Mouse (Mus musculus) stomach, embryonic 15.5 days (tissue): ENCODE measurements around the gene Rpl14. TPM values are rescaled to one million over a fixed set of nuclear protein-coding genes. Genes with fewer than 3 reads are reported as not detected.
A peak's percentile ranks its signal among the peaks of the same experiment; 100 is the strongest.

Source experiments
- ATAC-seq: fragments of 200-750 bp; cut with Nextera tagmentation; 2 replicates; pipeline ENCODE4 v1.8.0; 2017; ENCODE audit warnings: low read depth, moderate number of reproducible peaks, moderate TSS enrichment; ENCODE audit not compliant: insufficient read depth, low FRiP score
- H3K27ac ChIP-seq: fragments of 300-500 bp; sonication (generic); 2 replicates; pipeline ENCODE4 v1.5.1; 2015; ENCODE audit warnings: mild to moderate bottlenecking, inconsistent platforms
- H3K27me3 ChIP-seq: fragments of 300-500 bp; sonication (generic); replicated peaks from 2 replicates; pipeline ENCODE4 v1.6.1; 2015; ENCODE audit warnings: inconsistent platforms
- H3K36me3 ChIP-seq: fragments of 300-500 bp; sonication (generic); 2 replicates; pipeline ENCODE4 v1.6.1; 2015; ENCODE audit warnings: inconsistent platforms
- H3K4me1 ChIP-seq: fragments of 300-500 bp; sonication (generic); 2 replicates; pipeline ENCODE4 v1.6.1; 2015; ENCODE audit warnings: inconsistent platforms
- H3K4me2 ChIP-seq: fragments of 300-500 bp; sonication (generic); 2 replicates; pipeline ENCODE4 v1.6.1; 2015; ENCODE audit warnings: mild to moderate bottlenecking, inconsistent platforms
- H3K4me3 ChIP-seq: fragments of 300-500 bp; sonication (generic); replicated peaks from 2 replicates; pipeline ENCODE4 v1.5.1; 2015; ENCODE audit warnings: inconsistent platforms
- H3K9ac ChIP-seq: fragments of 300-500 bp; sonication (generic); 2 replicates; pipeline ENCODE4 v1.6.1; 2015; ENCODE audit warnings: inconsistent platforms
- H3K9me3 ChIP-seq: fragments of 300-500 bp; sonication (generic); 2 replicates; pipeline ENCODE4 v1.6.1; 2016; ENCODE audit warnings: inconsistent platforms
- WGBS: fragments of 180-500 bp; shearing (Covaris S2); methylation state at CpG from one replicate; pipeline ENCODE4 v1.1.7; 2015; 5-methylcytosine and 5-hydroxymethylcytosine counted together
- polyA plus RNA-seq: library from polyadenylated mRNA; unstranded; fragments of >200 nt; fragmentation: Nextera tagmentation; extraction: Ambion mirVana; gene quantifications from 2 replicates; pipeline ENCODE4 v1.2.1, GENCODE M21; 2015

Gene Rpl14
- polyA plus RNA-seq, 1 experiment from 2014 or later: 694 TPM

DNA sequence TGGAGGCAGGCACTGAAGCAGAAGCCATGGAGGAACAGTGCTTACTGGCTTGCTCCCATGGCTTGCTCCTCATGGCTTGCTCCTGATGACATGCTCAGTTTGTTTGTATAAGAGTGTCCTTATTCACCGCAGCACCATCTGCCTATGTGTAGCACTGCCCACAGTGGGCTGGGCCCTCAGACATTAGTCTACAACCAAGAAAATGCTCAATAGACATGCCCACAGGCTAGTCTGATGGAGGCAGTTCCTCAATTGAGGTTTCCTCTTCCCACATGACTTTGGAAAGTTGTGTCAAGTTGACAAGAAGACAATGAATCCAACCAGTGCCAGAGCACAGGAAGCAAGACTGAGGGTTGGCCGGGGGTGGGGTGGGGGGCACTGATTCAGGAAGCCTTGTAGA is 25.2 kb upstream of the Rpl14 start:
- ATAC-seq: no peak
- Histone ChIP-seq H3K9ac (no peak overlapping the region), H3K4me2 (no peak overlapping the region), H3K27ac (peak overlapping the region; percentile 90; the same call in 1 of the 2 replicates), H3K27me3 (no peaks in the 10 kb centered on the region), H3K36me3 (no peaks in the 10 kb centered on the region), H3K4me3 (no peak overlapping the region), H3K4me1 (peaks cover 14% of the 10 kb centered on the region), H3K9me3 (no peaks in the 10 kb centered on the region)
- WGBS: 66% methylated on average over 2 of the region's 2 CpGs

GRCm38 (mm10) chr9:120546482-120546881 is 24.8 kb upstream of the Rpl14 start:
- no peaks in the 10 kb centered on the region for H3K36me3 ChIP-seq
- H3K27me3 ChIP-seq: no peaks in the 10 kb centered on the region
- no peak overlapping the region for H3K9ac ChIP-seq
- ATAC-seq: no peak
- H3K9me3 ChIP-seq: no peaks in the 10 kb centered on the region
- H3K4me1 ChIP-seq: peaks cover 13% of the 10 kb centered on the region
- WGBS: 87% methylated on average over 9 of the region's 9 CpGs
- no peak overlapping the region; the same call in 1 of the 2 replicates for H3K4me2 ChIP-seq
- H3K4me3 ChIP-seq: no peak overlapping the region
- H3K27ac ChIP-seq: peak overlapping the region; percentile 90

DNA sequence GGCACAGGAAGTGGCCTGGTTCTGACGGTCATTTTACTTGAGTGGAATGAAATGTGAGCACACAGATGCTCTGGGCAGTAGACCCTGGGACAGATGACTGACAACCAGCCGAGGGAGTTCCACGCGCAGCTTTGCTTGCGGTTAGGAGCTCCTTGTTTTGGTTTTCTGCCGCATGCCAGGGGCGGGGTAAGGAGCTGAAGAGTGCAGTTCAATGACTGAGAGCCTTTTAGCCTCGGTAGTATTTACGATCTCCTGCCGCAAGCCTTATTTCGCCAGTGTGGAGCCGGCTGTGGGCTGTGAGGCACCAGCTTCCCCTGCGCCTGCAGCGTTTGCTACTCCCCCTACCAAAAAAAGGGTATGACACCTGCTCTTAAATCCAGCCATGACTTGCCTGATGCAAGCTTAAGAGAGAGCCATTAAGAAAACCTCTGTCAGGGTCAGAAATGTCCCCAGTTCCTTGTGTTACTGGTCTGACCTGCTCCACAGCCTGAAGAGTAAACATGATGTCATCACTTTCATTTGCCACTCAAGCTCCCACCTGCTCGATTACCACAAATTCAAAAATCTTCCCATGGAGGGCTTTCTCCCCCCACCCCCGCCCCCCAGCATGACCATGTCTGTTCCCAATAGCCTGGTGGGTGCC is 24.1 kb upstream of the Rpl14 start:
- Histone ChIP-seq H3K4me1 (peaks cover 8% of the 10 kb centered on the region; the same call in 1 of the 2 replicates), H3K4me3 (no peak overlapping the region), H3K9ac (no peak overlapping the region), H3K9me3 (no peaks in the 10 kb centered on the region), H3K4me2 (peak overlapping the region; percentile 44), H3K36me3 (no peaks in the 10 kb centered on the region), H3K27ac (peak overlapping the region; percentile 90), H3K27me3 (no peaks in the 10 kb centered on the region)
- 9% methylated on average over 16 of the region's 16 CpGs for WGBS
- ATAC-seq: peak; percentile 84; the same call in 1 of the 2 replicates

- 81% methylated on average over 9 of the region's 9 CpGs for WGBS
- Histone ChIP-seq H3K4me3 (no peak overlapping the region), H3K36me3 (no peaks in the 10 kb centered on the region), H3K9ac (no peak overlapping the region), H3K4me2 (no peak overlapping the region), H3K4me1 (peaks cover 5% of the 10 kb centered on the region; the same call in 1 of the 2 replicates), H3K27me3 (no peaks in the 10 kb centered on the region), H3K27ac (no peak overlapping the region; the same call in 1 of the 2 replicates), H3K9me3 (no peaks in the 10 kb centered on the region)
- no peak for ATAC-seq
These were observed 20.5 kb upstream of the Rpl14 start for GRCm38 (mm10) chr9:120550778-120551177.

- Histone ChIP-seq H3K36me3 (no peaks in the 10 kb centered on the region), H3K4me2 (no peak overlapping the region), H3K27ac (no peak overlapping the region), H3K9ac (no peak overlapping the region), H3K4me3 (no peak overlapping the region), H3K9me3 (no peaks in the 10 kb centered on the region), H3K4me1 (no peaks in the 10 kb centered on the region), H3K27me3 (no peaks in the 10 kb centered on the region)
- ATAC-seq: no peak
- WGBS: 75% methylated on average over 3 of the region's 3 CpGs
These were observed 7.7 kb upstream of the Rpl14 start for GRCm38 (mm10) chr9:120563590-120563989.

- H3K4me3 ChIP-seq: no peak overlapping the region
- no peak overlapping the region for H3K9ac ChIP-seq
- H3K27me3 ChIP-seq: no peaks in the 10 kb centered on the region
- no peak for ATAC-seq
- no peaks in the 10 kb centered on the region for H3K9me3 ChIP-seq
- 83% methylated on average over 2 of the region's 2 CpGs for WGBS
- H3K4me2 ChIP-seq: no peak overlapping the region
- H3K27ac ChIP-seq: no peak overlapping the region
- H3K4me1 ChIP-seq: no peaks in the 10 kb centered on the region
- no peaks in the 10 kb centered on the region for H3K36me3 ChIP-seq
These were observed 7.0 kb upstream of the Rpl14 start for GRCm38 (mm10) chr9:120564247-120564646.

DNA sequence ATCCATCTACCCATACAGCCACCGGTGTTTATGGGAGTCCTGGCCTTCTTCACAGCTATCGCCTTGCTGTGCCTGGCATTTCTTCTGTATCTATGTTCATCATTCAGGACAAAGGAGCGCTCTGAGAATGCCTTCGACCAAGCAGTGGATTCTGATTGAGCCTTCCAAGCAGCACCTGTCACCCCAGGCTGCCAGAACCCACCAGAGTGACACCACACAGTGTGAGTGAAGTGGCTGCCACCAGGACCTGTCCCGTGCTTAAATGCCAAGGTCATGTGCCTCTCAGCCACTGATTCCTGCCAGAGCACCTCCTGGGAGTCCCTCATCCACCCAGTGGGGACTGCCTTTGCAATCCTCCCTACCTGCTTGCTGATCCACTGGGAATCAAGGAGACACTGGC is 4.9 kb upstream of the Rpl14 start:
- ATAC-seq: no peak
- Histone ChIP-seq H3K4me3 (no peak overlapping the region), H3K9ac (no peak overlapping the region), H3K9me3 (no peaks in the 10 kb centered on the region), H3K36me3 (no peaks in the 10 kb centered on the region), H3K4me2 (no peak overlapping the region), H3K4me1 (peaks cover 8% of the 10 kb centered on the region; the same call in 1 of the 2 replicates), H3K27ac (no peak overlapping the region), H3K27me3 (no peaks in the 10 kb centered on the region)
- WGBS: 76% methylated on average over 5 of the region's 5 CpGs

DNA sequence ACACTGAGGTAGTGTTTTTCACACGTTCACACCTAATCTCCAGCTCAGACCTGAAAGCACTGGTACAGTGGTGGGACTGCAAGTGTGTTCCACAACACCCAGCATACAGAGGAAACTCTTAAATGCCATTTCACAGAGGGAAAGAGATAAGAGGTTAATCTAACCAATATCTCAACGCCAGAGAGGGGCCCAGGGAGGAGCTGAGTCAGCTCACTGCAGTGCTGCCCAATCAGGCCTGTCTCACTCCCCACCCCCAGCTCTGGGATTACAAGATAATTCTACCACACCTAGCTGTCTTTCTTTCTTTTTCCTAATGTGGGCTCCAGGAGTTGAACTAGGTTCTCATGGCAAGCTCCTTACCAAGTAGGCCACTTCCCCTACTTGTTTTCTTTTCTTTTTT is 2.3 kb upstream of the Rpl14 start:
- Histone ChIP-seq H3K36me3 (peaks cover 11% of the 10 kb centered on the region; the same call in 1 of the 2 replicates), H3K9ac (no peak overlapping the region), H3K4me2 (no peak overlapping the region), H3K4me1 (peaks cover 23% of the 10 kb centered on the region; the same call in 1 of the 2 replicates), H3K9me3 (no peaks in the 10 kb centered on the region), H3K4me3 (no peak overlapping the region), H3K27me3 (no peaks in the 10 kb centered on the region), H3K27ac (no peak overlapping the region)
- WGBS: 39% methylated on average over 2 of the region's 2 CpGs
- ATAC-seq: peak; percentile 3; the same call in 1 of the 2 replicates

DNA sequence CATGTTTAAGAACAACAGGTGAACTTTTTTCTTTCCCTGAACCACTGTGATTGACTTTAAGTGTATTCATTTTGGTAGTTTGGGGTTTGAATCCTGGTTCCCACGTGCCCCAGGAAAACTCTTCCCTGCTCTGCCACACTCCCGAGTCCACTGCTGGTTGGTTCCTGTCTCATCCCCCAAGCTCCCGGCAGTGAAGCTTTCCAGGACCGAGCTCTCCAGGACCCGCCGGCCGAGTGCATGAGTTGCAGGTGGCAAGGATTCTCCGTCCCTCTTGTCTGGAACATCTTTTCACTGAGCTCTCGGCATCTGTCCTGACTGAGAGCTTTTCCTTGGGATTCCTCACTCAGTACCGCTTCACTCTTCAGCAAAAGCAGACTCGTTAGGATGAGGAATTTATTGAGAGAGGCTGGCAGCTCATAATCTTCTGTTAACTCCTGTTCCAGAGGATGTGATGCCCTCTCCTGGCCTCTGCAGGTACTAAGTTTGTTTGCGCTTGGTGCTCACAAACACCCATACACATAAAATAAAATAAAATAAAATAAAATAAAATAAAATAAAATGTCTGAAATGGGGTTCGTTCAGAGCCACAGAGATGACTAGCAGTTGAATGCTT is 1.4 kb upstream of the Rpl14 start:
- no peak overlapping the region for H3K4me3 ChIP-seq
- no peaks in the 10 kb centered on the region for H3K9me3 ChIP-seq
- ATAC-seq: no peak
- no peak overlapping the region for H3K4me2 ChIP-seq
- no peak overlapping the region for H3K27ac ChIP-seq
- no peaks in the 10 kb centered on the region for H3K27me3 ChIP-seq
- peaks cover 23% of the 10 kb centered on the region; the same call in 1 of the 2 replicates for H3K4me1 ChIP-seq
- 59% methylated on average over 13 of the region's 13 CpGs for WGBS
- H3K9ac ChIP-seq: no peak overlapping the region
- peaks cover 20% of the 10 kb centered on the region for H3K36me3 ChIP-seq

DNA sequence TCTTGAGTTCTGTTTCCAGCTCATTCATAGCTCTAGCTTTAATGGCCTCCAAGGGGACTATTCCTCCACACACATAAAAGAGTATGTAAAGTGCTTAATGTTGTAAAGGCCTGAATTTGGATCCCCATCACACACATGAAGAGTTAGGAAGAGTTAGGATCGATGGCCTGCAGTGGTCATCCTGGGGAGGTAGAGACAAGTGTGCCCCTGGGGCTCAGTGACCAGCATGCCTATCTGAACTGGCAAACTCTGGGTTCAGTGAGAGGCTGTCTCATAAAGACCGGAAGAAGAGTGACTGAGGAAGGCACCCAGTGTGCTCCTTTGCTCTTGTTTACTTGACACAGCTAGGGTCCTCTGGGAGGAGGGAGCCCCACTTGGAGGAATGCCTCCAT is 914 bp upstream of the Rpl14 start:
- ATAC-seq: no peak
- peaks cover 23% of the 10 kb centered on the region; the same call in 1 of the 2 replicates for H3K4me1 ChIP-seq
- 49% methylated on average over 2 of the region's 2 CpGs for WGBS
- peak overlapping the region; percentile 82 for H3K4me2 ChIP-seq
- peaks cover 25% of the 10 kb centered on the region for H3K36me3 ChIP-seq
- H3K9me3 ChIP-seq: no peaks in the 10 kb centered on the region
- no peak overlapping the region for H3K9ac ChIP-seq
- H3K27me3 ChIP-seq: no peaks in the 10 kb centered on the region
- H3K4me3 ChIP-seq: peak overlapping the region; percentile 96
- 0 out of 2 replicates have a peak overlapping the region, but pooled peaks have one; percentile 31 for H3K27ac ChIP-seq

DNA sequence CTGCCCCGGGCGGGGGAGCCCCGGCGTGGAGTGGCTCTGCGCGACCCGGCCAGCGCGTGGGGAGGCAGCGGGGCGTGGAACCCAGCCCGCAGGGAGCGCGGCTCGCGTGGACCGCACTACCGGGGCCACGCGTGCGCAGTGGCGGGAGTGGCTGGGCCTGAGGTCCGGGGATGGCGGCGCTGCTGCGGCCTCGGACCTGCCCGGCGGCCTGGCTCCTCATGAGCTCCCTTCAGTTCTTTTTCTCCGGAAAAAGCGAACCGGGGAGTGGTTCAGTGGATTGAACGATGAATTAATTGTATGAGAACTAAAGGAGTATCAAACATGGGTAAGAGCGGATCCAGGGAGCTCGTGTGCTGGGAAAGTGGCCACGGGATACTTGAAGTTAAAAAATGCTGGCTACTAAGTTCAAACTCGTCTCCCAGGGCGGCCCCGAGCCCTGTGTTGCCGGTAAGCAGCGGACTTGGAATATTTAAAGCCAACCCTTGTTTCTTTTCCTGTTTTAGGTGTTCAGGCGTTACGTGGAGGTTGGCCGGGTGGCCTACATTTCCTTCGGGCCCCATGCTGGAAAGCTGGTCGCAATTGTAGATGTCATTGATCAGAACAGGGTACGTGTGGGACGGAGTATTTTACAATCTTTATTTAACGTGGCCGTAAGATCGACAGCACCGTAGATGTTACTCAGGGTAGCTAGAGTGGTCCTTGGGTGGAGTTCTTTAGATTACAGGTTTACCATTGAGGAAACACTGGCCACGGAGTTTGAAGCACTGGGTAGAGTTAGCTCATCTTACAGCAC is 545 bp downstream of the Rpl14 start:
- H3K4me3 ChIP-seq: peak overlapping the region; percentile 96

More for the DNA sequence above, 545 bp downstream of the Rpl14 start:
- peak; percentile 76 for ATAC-seq
- Histone ChIP-seq H3K27me3 (no peaks in the 10 kb centered on the region), H3K4me1 (peaks cover 32% of the 10 kb centered on the region), H3K27ac (peak overlapping the region; percentile 75), H3K9ac (peak overlapping the region; percentile 96), H3K36me3 (peaks cover 28% of the 10 kb centered on the region), H3K9me3 (no peaks in the 10 kb centered on the region), H3K4me2 (peak overlapping the region; percentile 69)
- WGBS: under 1% methylated on average over 52 of the region's 53 CpGs
